Mouse (Mus musculus) megakaryocyte progenitor cell, adult 5-6 weeks (primary cell): ENCODE results near the gene Kcnab1. TPM values are rescaled to one million over a fixed set of nuclear protein-coding genes. Genes with fewer than 3 reads are reported as not detected.

Experiments used
- ATAC-seq: replicated peaks from 2 replicates; pipeline ENCODE4 v1.8.0; 2016; ENCODE audit warnings: mild to moderate bottlenecking, moderate TSS enrichment, inconsistent platforms; ENCODE audit not compliant: poor library complexity
- total RNA-seq, 2 experiments: library from RNA; stranded (forward) in 1 of 2; stranded (reverse) in 1 of 2; fragments of 157-497, 149-512 nt in 1 of 2; fragments of 200-1000 nt in 1 of 2; gene quantifications; 2 replicates each; pipeline versions ENCODE4 v1.2.3 to v1.2.4; 2015 to 2017

Kcnab1 gene
- total RNA-seq, 2 experiments from 2014 or later: 0.37 to 1.7 TPM

DNA sequence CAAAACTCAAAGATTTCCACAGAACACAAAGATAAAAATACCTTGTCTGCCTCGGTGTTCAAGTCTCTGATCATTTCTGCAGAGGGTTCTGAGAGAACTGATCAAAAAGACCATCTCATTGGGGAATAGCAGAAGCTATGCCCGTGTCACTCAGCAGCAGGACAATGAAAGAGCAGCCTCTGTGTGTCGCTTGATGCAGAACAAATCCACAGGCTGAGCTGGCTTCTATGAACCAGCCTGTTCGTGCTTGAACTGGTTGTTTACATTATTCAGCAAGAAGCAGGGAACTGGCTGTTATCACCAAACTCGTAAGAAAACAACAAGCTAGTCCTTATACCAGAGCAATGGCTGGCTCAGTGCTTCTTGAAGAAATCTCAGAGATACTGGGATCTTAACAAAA is 193.4 kb downstream of the Kcnab1 start:
- ATAC-seq: no peak

DNA sequence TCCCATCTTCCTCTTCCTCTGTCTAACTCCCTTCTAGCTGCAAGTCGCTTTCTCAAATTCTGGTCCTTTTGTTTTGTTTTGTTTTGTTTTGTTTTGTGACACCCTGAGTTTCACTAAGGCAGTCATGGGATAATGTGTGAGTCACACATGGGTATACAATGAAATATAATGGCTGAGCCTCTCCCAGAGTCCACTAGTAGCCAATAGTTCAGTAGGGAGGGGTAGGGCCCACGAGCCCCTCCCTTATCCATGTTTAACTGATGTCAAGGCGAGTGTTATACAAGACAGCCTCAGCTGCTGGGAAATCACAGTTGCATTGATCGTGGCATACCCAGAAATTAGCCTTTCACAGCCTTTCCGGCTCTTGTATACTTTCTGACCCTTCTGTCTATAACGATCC is 206.7 kb downstream of the Kcnab1 start:
- no peak for ATAC-seq

DNA sequence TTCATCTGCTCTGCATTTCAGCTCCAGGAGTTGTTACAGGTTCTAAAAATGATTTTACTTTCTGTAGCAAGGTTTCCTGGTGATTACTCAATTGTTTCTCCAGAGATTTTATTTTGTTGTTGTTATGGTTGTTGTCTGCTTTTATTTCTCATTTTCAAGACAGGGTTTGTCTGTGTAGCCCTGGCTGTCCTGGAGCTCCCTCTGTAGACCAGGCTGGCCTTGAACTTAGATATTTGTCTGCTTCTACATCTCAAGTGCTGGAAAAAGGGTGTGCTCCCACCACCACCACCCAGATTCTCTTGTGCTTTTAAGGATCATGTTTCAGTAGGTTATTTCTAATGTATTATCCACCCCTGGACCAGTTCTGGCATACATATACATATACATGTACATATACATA is 207.6 kb downstream of the Kcnab1 start:
- ATAC-seq: no peak

DNA sequence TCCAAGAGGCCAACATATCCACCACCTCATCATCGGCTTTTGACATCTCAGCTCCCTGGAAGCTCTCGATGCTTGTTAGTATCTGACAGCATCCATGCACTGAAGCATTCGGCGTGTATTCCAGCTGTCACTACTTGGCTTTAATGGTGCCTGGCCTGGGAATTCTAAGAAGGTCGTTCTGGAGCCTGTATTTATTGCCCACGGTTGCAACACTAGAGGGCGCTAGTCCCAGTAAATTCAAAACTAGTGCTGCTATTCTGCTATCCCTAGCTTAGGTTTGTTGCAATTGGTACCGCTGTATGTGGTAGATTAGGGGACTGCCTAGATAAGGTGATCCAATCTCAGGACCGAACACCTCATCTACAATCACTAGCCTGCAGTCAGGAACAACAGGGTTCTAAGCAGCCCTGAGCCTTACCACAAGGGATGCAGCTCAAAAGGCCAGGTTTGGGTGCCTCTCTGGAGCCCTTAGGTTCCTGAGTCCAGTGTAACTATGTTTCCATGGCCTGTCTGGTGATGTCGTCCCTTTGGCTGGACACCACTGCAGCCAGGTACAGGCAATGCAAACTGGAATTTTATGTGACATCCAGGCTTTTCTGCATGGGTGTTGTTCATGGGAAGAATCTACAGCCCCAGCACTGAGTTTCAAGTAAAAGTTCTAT is 208.8 kb downstream of the Kcnab1 start:
- ATAC-seq: peak; percentile 61

DNA sequence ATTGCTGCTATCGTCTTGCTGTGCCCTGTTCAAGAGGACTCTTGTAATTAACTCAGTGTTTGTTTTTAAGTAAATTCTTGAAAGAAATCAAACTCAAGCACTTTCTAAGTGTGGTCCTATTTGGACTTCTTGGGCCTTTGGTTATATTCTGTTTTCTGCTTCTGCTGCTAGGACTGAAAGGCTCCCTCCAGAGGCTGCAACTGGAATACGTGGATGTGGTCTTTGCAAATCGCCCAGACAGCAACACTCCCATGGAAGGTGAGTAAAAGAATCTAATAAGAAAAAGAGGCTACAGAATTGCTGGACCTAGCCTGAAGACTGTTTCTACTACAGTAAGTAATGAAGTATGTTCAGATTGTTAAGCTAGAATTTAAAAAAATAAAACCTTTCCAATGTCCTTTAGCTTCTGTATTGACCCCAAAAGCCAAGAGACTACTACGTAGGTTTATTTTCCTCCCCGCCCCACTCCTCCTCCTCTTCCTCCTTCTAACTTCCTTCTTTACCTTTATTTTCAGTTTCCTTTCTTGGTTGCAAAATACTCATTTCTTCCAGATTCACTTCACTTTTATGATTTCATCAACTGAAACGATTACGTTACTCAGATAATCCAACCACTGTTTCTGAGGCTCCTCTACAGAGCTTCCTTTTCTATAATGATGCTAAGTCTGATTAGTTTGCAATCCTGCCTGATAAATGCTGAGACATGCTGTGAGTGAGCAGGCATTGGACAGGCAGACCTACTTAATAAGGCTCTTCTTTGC is 210.2 kb downstream of the Kcnab1 start:
- peak; percentile 87 for ATAC-seq

DNA sequence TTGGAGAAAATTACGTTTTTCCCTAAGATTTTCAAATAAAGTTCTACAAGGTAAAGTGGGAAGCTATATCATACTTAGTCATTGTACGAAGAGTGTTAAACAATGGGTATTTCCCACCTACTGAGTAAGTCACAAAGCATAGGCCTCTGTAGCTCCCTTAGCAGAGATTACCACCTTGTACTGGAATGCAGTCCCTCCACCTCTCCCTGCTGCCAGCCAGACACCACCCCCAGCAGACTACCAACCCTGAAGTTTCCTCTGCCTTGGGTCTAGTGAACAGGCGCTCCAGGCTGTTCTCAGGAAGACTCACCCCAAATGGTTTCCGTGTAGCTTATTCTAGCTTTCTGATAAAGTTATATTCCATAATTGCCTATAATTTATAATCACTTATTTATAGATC is 211.8 kb downstream of the Kcnab1 start:
- ATAC-seq: no peak

DNA sequence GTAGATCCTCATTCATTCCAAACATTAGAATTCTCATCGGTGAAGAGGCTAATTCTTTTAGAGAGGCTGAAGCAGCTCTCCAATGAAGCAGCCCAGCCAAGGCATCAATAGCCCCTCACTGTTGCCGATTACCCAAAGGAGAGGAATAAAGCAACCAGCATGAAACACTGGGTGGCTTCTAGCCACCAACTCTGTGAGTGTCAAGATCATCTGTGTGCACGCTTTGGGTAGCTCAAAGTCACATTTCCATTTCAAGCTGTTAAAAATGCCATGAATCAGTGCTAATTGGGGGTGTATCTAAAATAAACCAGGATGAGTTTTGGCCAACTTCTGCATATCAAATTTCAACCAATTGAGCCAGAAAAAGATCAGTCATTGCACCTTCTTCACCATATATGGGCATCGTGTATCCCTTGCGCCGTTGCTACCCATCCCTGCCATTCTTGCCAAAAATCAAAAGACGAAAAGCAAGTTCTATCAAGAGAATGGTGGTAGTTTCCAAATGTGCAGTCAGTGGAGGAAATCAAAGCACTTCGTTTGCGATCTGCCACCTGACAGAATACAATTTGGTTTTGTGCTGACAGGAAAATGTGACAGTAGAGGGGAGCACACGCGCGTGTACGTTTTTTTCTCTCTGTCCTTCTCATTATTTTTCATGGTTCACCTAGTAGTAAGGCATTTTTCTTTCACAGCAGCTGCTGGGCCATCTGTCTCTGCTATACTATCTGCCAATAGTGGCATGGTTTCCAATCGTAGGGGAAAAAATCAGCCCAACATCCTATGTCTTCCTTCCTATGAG is 213.0 kb downstream of the Kcnab1 start:
- ATAC-seq: no peak

DNA sequence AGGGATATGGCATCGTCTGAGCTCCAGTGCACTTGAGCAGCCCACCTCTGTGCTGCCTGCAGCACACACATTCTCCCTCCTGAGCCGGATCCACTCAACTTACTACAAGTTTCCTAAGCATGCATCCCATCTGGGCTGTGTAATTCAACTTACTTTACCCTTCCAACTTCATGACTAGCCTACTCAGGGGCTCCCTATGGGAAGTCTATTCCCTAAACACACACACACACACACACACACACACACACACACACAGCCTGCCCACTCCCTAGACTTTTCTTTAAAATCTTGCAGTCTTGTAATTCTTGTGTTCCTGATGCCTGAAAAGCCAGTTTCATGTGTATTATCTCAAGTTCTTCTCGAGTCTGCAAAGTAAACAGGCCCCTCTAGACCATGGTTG is 216.1 kb downstream of the Kcnab1 start:
- no peak for ATAC-seq

DNA sequence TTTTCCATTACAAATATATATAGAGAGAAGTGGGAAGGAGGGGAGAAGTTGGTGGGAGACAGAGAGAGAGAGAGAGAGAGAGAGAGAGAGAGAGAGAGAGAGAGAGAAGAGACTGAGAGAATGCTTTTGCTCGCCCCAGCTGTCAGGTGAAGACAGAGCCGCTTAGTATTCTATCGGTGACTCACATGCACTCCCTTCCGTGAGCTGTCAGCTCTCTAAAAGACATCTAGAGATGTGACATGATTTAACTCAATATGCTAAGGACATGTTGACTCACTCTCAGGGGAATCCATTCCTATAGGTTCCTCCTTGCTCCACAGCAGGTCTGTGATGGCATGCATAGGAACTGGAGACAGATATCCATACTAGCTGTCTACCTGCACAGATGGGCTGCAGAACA is 219.6 kb downstream of the Kcnab1 start:
- no peak for ATAC-seq

DNA sequence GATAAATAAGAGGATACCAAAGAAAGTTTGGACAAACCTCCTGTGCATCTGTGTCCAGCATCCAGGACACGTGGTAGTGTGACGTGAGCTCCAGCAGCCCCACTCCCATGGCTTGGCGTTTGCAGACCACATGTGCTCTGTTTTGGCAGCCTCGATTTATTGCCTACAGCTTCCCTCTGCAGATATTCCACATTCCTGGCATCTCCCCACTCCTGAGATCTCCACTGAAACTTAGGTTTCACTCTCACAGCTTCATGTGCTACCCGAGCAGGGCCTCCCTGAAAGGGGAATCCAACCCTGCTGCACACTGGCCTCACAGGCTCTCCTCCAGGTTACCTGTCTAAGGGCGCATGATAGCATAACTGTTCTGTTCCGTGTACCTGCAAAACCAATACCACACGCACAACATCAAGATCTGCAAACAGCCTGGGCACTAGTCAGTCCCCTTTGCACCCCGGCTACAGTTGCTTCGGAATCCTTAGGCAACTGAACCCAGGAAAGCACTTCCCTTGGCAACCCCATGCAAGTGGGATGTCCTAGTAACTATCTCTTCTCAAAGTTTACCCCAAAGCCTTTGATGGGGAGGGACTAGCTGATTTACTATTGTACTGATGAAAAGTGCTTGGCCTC is 228.8 kb downstream of the Kcnab1 start:
- no peak for ATAC-seq

DNA sequence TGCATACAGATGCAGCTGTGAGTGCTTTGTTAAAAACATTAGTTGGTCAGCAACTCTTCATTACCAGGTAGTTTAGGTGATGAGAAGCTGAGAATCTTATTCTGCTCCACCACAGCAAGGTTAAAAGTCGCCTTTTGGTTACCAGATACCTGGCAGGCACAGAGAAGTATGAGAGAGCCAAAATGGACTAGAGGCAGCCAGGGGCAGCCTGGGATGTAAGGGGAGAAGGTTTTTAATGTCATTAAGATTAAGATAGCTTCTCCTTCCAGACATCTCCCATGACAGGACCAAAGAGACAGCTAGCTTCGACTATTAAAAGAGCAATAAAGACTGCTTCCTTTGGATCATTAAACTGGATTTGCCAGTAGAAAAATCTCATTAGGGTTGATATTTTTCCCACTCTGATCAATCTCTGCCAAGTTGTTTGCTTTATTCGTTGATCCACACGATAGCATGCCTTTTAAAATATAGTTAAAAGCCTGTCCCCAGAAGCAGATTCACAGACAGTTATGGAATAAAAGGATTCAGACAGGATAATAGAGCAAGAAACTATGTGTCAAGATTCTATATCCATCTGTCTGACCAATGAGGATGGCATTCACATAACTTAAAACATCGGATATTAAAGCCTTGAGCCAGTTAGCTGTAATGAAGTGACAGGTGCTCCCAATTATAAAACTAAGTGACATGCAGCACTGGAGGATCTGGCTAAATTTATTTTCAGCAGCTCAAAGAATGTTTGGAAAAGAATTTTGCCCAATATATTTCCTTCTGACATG is 231.2 kb downstream of the Kcnab1 start:
- ATAC-seq: no peak

DNA sequence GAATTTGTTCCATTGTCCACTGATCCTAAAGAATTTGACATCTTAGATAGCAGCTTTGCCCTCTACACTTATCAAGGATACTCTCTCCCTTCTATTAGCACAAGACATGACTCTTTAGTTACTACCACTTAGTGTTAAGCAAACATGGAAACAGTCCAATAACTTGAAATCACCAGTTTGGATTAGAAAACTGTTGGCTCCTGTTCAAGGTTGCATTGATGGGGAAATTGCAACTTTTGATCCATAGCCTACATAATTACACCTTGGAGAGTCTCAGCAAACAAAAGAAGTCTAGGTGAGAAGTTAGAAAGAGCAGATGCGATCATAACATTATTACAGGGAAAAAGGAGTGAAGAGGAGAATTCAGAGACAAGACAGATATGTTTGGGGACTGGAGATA is 237.0 kb downstream of the Kcnab1 start:
- no peak for ATAC-seq

DNA sequence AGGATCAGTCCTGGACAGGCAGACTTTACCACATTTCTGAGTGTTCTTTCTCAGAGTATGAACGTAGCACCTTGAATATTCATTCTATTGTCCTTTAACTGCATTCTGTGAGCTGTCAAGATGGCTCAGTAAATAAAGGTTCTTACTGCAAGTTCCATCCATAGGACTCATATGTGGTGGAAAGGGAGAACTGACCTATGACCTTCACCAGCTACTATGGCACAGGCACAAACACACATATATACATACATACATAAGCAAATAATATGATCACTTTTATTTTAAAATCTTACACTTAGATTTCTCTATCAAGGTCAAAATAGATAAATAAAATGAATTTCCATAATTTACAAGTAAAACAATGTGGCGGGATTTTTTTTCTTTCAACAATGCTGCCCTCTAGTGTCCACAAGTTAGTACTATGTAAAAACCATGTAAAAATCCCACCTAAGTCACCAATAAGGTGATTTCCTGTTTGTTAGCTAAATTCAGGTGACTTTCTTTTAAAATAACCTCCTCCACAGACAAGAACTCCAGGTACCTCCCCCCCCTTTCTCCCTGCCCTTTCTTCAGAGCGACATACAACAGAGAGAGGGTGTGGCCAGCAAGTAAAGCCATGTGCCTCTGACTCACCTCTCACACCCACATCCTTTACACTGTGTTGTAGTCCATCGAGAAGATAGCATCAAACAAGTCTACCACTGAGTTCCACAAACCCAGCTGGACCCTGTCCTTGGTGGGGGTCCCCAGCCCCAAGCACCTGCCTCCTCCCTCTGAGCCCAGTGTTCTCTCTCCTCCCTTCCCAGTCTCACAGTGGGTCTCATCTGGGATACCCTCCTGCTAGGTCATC is 243.3 kb downstream of the Kcnab1 start:
- ATAC-seq: peak; percentile 32

DNA sequence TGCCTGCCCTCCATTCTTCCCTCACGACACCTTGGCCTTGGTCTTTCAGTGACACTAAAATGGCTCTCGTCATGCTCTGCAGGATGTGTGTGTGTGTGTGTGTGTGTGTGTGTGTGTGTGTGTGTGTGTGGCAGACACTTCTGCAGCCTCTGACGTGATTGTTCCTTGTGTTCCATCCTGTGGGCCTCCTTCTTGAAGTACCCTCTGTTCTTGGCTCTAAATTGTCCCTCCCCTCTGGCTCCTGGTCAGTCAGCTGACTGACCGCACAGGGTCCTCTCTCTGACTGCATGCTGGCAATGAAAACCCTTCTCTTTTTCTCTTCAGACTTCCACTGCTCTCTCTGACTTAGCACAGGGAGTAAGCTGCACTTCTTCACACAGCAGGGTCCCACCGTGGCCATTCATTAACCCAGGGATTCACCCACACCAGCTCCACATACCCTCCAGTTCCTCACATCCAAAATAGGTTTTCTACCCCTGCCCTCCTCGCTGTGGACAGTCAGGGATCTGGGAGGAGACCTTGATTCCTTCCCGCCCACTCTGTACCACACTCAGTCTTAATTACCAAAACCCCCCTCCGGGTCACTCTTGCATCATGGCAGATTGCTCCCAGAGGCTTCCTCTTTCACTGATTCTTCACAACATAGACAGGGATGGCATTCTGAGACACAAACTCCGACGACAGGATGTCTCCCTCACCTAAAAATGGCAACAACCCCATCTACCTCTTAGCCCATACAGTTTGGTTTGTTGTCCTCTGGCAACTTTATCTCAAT is 244.3 kb downstream of the Kcnab1 start:
- ATAC-seq: peak; percentile 81

DNA sequence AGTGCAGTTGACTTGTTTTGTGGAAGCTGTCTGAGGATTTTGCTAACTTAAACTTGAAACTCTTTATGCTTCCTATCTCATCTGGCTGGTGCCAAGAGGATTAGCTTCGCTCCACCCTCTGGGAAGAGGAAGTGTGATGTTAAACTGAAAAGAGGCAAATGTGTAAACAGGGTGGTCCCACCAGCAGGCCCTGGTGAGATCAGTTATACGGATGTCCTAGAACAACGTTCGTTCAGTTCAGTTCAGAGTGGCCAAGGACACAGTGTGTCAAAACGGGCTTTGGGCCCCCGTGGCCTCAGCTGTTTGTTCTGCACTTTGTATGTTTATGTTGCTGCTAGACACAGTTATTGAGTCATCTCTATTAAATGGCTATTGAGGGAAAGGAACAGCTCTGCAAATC is 246.3 kb downstream of the Kcnab1 start:
- no peak for ATAC-seq

DNA sequence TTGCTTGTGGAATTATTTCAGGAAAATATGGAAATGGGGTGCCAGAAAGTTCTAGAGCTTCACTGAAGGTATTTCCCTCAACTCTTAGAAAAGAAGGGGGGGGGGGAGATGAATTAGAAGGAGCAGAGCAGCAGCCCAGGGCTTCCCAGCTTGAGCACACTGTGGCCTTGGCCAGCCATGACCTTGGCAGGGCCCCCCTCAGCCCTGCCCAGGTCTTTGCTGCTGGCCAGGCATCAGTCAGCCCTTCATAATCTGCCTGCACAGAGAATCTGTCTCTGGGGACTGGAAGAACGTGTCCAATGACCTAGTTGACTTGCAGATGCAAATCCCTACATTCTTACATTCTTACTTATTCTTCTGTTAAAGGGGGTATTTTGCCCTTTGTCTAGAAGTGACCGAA is 249.1 kb downstream of the Kcnab1 start:
- ATAC-seq: no peak

DNA sequence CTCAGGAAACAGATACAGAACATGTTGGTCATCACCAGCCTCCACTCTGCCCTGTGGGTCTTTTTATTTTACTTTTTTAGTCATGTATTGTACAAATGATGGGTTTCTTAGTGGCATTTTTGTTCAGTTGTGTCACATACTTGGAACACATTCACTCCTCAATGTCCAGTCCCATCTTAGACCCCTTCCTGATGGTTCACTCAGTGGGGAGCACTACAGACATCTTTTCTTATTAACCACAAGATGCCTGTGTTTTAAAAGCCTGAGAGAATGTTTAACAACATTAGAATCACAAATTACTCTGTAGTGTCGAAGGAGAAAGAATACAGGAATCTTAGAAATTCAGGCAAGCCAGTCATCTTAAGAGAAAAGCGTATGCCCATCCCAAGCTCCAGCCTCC is 249.7 kb downstream of the Kcnab1 start:
- no peak for ATAC-seq

DNA sequence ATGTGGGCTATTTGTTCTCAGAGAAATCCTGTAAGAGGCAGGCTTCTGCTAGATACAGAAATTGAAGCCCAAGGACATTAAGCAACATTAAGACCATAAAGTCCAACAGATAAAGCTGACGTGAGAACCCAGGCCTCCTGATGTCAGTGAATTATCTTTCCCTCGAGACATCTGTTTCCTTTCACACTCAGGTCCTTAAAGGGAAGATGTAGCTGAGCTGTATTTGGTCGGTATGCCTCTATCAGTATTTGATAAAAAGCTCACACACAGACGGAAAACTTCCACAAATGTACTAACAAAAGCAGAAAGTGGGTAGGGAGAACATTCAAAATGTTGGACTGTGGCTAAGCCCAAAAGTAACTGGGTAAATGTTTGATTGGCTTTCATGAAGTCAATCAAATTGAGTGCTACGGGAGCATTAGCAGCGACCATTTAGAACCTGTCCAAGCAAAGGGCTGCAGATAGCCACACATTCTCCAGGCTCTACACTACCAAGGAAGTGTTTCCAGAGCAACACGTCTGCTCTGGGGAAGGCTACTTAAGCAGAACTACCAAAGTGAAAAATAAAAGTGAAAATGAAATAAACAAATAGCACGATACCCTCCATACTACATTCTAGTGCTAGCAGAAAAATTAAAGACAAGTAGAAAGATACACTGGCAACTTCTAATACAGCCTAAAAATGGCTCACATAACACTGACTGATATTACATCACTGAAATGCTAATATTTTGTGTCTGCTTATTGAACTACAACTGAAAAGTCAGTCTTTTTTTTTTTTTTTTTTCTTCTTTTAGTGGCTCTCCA is 251.2 kb downstream of the Kcnab1 start:
- peak; percentile 51 for ATAC-seq
